Mouse (Mus musculus) hematopoietic stem cell, adult 5-6 weeks (primary cell): ENCODE measurements around the gene Olfr434. TPM values are rescaled to one million over a fixed set of nuclear protein-coding genes. Genes with fewer than 3 reads are reported as not detected.
A peak's percentile ranks its signal among the peaks of the same experiment; 100 is the strongest.
"Not testable (repeated sequence)": the region's sequence is repeated elsewhere in the genome, so short reads cannot be mapped to it uniquely, and the experiment has no call there.

Experiments
- ATAC-seq, 2 experiments: fragments of 125-278 bp in 1 of 2; replicated peaks in 1 of 2; 2 replicates each; pipeline ENCODE4 v1.8.0; 2016 to 2017; ENCODE audit warnings: inconsistent platforms in 2 of 2, mild to moderate bottlenecking in 2 of 2, moderate number of reproducible peaks in 2 of 2, low read depth in 1 of 2, moderate TSS enrichment in 1 of 2; ENCODE audit not compliant: low FRiP score in 2 of 2, poor library complexity in 2 of 2, severe bottlenecking in 2 of 2, insufficient read depth in 1 of 2, low TSS enrichment in 1 of 2
- total RNA-seq: library from RNA; stranded (forward); fragments of 172-1452, 232-1000 nt; gene quantifications from 2 replicates; pipeline ENCODE4 v1.2.3, GENCODE M21; 2017

The Olfr434 gene
- total RNA-seq, result not detected in 2 replicates

GRCm38 (mm10) chr6:43212873-43213272 is at the start of gene Olfr434:
Gene Olfr434 (plus strand): TSS chr6:43213021.
- not testable (repeated sequence) for ATAC-seq

GRCm38 (mm10) chr6:43167246-43167645 is 45.6 kb upstream of the Olfr434 start:
- no peak for ATAC-seq

GRCm38 (mm10) chr6:43171840-43172239 is 41.0 kb upstream of the Olfr434 start, which contains the start of gene Olfr13:
Gene Olfr13 (plus strand): TSS chr6:43172140.
- ATAC-seq, result no peak

- ATAC-seq, result no peak
These were observed 34.7 kb upstream of the Olfr434 start for GRCm38 (mm10) chr6:43178129-43178528.

GRCm38 (mm10) chr6:43178584-43179501 is 34.0 kb upstream of the Olfr434 start:
- ATAC-seq, result no peak

GRCm38 (mm10) chr6:43190986-43191385 is 21.8 kb upstream of the Olfr434 start:
- no peak for ATAC-seq

GRCm38 (mm10) chr6:43196781-43197180 is 16.0 kb upstream of the Olfr434 start, which contains the start of gene Olfr435:
Gene Olfr435 (plus strand): TSS chr6:43197146.
- ATAC-seq, result no peak

- ATAC-seq, result no peak
These were observed 14.7 kb upstream of the Olfr434 start for GRCm38 (mm10) chr6:43198094-43198493.

- no peak for ATAC-seq
These were observed 10.0 kb upstream of the Olfr434 start for GRCm38 (mm10) chr6:43202786-43203185.

GRCm38 (mm10) chr6:43205355-43205754 is 7.5 kb upstream of the Olfr434 start:
- ATAC-seq, result no peak

GRCm38 (mm10) chr6:43231255-43231654 is 18.4 kb downstream of the Olfr434 start, which contains the start of gene Olfr47:
Gene Olfr47 (plus strand): TSS chr6:43231529.
- ATAC-seq, result not testable (repeated sequence)

- peak; percentile 88 to 90 for ATAC-seq
These were observed 29.2 kb downstream of the Olfr434 start for GRCm38 (mm10) chr6:43242061-43242460.

GRCm38 (mm10) chr6:43247396-43247795 is 34.6 kb downstream of the Olfr434 start:
- ATAC-seq, result no peak

- peak; percentile 35 to 47; a peak in 3 of 4 replicates for ATAC-seq
These were observed 40.2 kb downstream of the Olfr434 start for GRCm38 (mm10) chr6:43252994-43253393.

- ATAC-seq, result peak; percentile 79 to 88
These were observed 41.5 kb downstream of the Olfr434 start for GRCm38 (mm10) chr6:43254193-43254926.

- ATAC-seq, result peak; percentile 61 to 77
These were observed 47.9 kb downstream of the Olfr434 start for GRCm38 (mm10) chr6:43260756-43261155.

- peak; percentile 12 to 30; a peak in 2 of 4 replicates for ATAC-seq
These were observed 52.7 kb downstream of the Olfr434 start, which contains the start of gene Arhgef5 for GRCm38 (mm10) chr6:43265363-43266041. Gene Arhgef5 (plus strand): TSS chr6:43265582.
